Mouse (Mus musculus) MEL (cell line): ENCODE measurements around the gene Rps6ka3. TPM values are rescaled to one million over a fixed set of nuclear protein-coding genes. Genes with fewer than 3 reads are reported as not detected.

ENCODE experiments used
- DNase-seq: peaks from one replicate; pipeline ENCODE4 v3.0.0; 2011; ENCODE audit warnings: low read depth, low spot score
- H3K27ac ChIP-seq: 2 replicates; pipeline ENCODE4 v1.5.1; 2012; ENCODE audit warnings: low read depth, mild to moderate bottlenecking, control low read depth, low read length, moderate library complexity; ENCODE audit not compliant: control insufficient read depth
- H3K27me3 ChIP-seq, 2 experiments: fragments of 150-350 bp in 1 of 2; sonication (generic) in 1 of 2; 2 replicates each; pipeline ENCODE4 v1.6.1; 2012; ENCODE audit warnings: low read length in 2 of 2, mild to moderate bottlenecking in 2 of 2, improper control_type of control experiment in 1 of 2, moderate library complexity in 1 of 2; ENCODE audit not compliant: insufficient read depth in 2 of 2, control insufficient read depth in 1 of 2
- H3K36me3 ChIP-seq, 2 experiments: 2 replicates each; pipeline ENCODE4 v1.6.1; 2012 to 2014; ENCODE audit warnings: low read length in 2 of 2, improper control_type of control experiment in 1 of 2, inconsistent platforms in 1 of 2, mild to moderate bottlenecking in 1 of 2; ENCODE audit not compliant: insufficient read depth in 2 of 2, control insufficient read depth in 1 of 2
- H3K4me1 ChIP-seq, 2 experiments: fragments of 150-350 bp in 1 of 2; sonication (generic) in 1 of 2; 2 replicates each; pipeline ENCODE4 v1.6.1; 2012; ENCODE audit warnings: low read length in 2 of 2, improper control_type of control experiment in 1 of 2, mild to moderate bottlenecking in 1 of 2; ENCODE audit not compliant: insufficient read depth in 2 of 2, control insufficient read depth in 1 of 2
- H3K4me3 ChIP-seq, 2 experiments: fragments of 150-350 bp in 1 of 2; sonication (generic) in 1 of 2; 2 replicates each; pipeline ENCODE4 v1.5.1; 2012; ENCODE audit warnings: low read depth in 2 of 2, low read length in 2 of 2, mild to moderate bottlenecking in 2 of 2, moderate library complexity in 2 of 2, control low read depth in 1 of 2, improper control_type of control experiment in 1 of 2; ENCODE audit not compliant: control insufficient read depth in 1 of 2, insufficient read depth in 1 of 2
- H3K79me2 ChIP-seq: 2 replicates; pipeline ENCODE4 v1.6.1; 2012; ENCODE audit warnings: mild to moderate bottlenecking, low read length, moderate library complexity; ENCODE audit not compliant: control insufficient read depth, poor library complexity, insufficient read depth
- H3K9ac ChIP-seq: 2 replicates; pipeline ENCODE4 v1.6.1; 2012; ENCODE audit warnings: low read depth, mild to moderate bottlenecking, control low read depth, low read length, moderate library complexity; ENCODE audit not compliant: control insufficient read depth, poor library complexity, severe bottlenecking
- H3K9me3 ChIP-seq: fragments of 150-350 bp; sonication (generic); replicated peaks from 2 replicates; pipeline ENCODE4 v1.6.1; 2012; ENCODE audit warnings: mild to moderate bottlenecking, low read length, improper control_type of control experiment, moderate library complexity; ENCODE audit not compliant: insufficient read depth
- CHD1 ChIP-seq: IDR thresholded peaks from 2 replicates; pipeline ENCODE4 v1.6.1; 2012; ENCODE audit warnings: low read depth, mild to moderate bottlenecking, inconsistent platforms, low read length, improper control_type of control experiment
- CTCF ChIP-seq, 3 experiments: IDR thresholded peaks in 2 of 3; conservative IDR thresholded peaks in 1 of 3; 2 replicates each; pipeline ENCODE4 v1.5.1; 2011 to 2012; ENCODE audit warnings: low read length in 3 of 3, low read depth in 2 of 3, mild to moderate bottlenecking in 2 of 3, improper control_type of control experiment in 1 of 3, inconsistent platforms in 1 of 3, mixed read lengths in 1 of 3, moderate library complexity in 1 of 3; ENCODE audit not compliant: control insufficient read depth in 1 of 3, insufficient read depth in 1 of 3, poor library complexity in 1 of 3, severe bottlenecking in 1 of 3
- ELF1 ChIP-seq: IDR thresholded peaks from 2 replicates; pipeline ENCODE4 v1.6.1; 2014; ENCODE audit warnings: low read depth, mild to moderate bottlenecking, inconsistent platforms, low read length, improper control_type of control experiment, moderate library complexity
- EP300 ChIP-seq, 2 experiments: IDR thresholded peaks; 2 replicates each; pipeline ENCODE4 v1.6.1; 2011; ENCODE audit warnings: improper control_type of control experiment in 2 of 2, low read length in 2 of 2, low read depth in 1 of 2, mild to moderate bottlenecking in 1 of 2
- ETS1 ChIP-seq: IDR thresholded peaks from 2 replicates; pipeline ENCODE4 v1.6.1; 2012; ENCODE audit warnings: low read depth, mild to moderate bottlenecking, inconsistent platforms, low read length, improper control_type of control experiment, moderate library complexity
- GABPA ChIP-seq: IDR thresholded peaks from 2 replicates; pipeline ENCODE4 v1.6.1; 2012; ENCODE audit warnings: low read depth, mild to moderate bottlenecking, inconsistent platforms, low read length, improper control_type of control experiment, moderate library complexity
- GATA1 ChIP-seq: IDR thresholded peaks from 2 replicates; pipeline ENCODE4 v1.6.1; 2011; ENCODE audit warnings: low read depth, low read length, improper control_type of control experiment
- HCFC1 ChIP-seq: IDR thresholded peaks from 2 replicates; pipeline ENCODE4 v1.6.1; 2012; ENCODE audit warnings: low read depth, mild to moderate bottlenecking, inconsistent platforms, low read length, improper control_type of control experiment, moderate library complexity
- JUND ChIP-seq: IDR thresholded peaks from 2 replicates; pipeline ENCODE4 v1.6.1; 2011; ENCODE audit warnings: low read depth, mild to moderate bottlenecking, improper control_type of control experiment, low read length
- KAT2A ChIP-seq: conservative IDR thresholded peaks from 2 replicates; pipeline ENCODE4 v1.6.1; 2012; ENCODE audit warnings: low read depth, low read length, improper control_type of control experiment, inconsistent platforms
- MEF2A ChIP-seq: IDR thresholded peaks from 2 replicates; pipeline ENCODE4 v1.6.1; 2014; ENCODE audit warnings: low read depth, mild to moderate bottlenecking, inconsistent platforms, low read length, improper control_type of control experiment; ENCODE audit not compliant: poor library complexity, insufficient replicate concordance, severe bottlenecking; ENCODE audit errors: extremely low read depth
- MXI1 ChIP-seq: IDR thresholded peaks from 2 replicates; pipeline ENCODE4 v1.6.1; 2011; ENCODE audit warnings: mild to moderate bottlenecking, low read depth, low read length, improper control_type of control experiment
- MYB ChIP-seq: IDR thresholded peaks from 2 replicates; pipeline ENCODE4 v1.6.1; 2011; ENCODE audit warnings: mild to moderate bottlenecking, low read depth, low read length, improper control_type of control experiment
- NELFE ChIP-seq: IDR thresholded peaks from 2 replicates; pipeline ENCODE4 v1.6.1; 2011; ENCODE audit warnings: low read depth, low read length, improper control_type of control experiment
- POLR2A ChIP-seq, 2 experiments: IDR thresholded peaks; 2 replicates each; pipeline ENCODE4 v1.6.1; 2011 to 2012; ENCODE audit warnings: low read length in 2 of 2, mild to moderate bottlenecking in 2 of 2, control low read depth in 1 of 2, improper control_type of control experiment in 1 of 2, low read depth in 1 of 2, moderate library complexity in 1 of 2; ENCODE audit not compliant: control insufficient read depth in 1 of 2, insufficient read depth in 1 of 2, poor library complexity in 1 of 2
- POLR2AphosphoS2 ChIP-seq: IDR thresholded peaks from 2 replicates; pipeline ENCODE4 v1.6.1; 2011; ENCODE audit warnings: low read length, improper control_type of control experiment
- POLR2AphosphoS5 ChIP-seq: IDR thresholded peaks from 2 replicates; pipeline ENCODE4 v1.6.1; 2012; ENCODE audit warnings: low read depth, borderline replicate concordance, mild to moderate bottlenecking, inconsistent platforms, low read length, moderate library complexity, mixed read lengths
- RCOR1 ChIP-seq: IDR thresholded peaks from 2 replicates; pipeline ENCODE4 v1.6.1; 2012; ENCODE audit warnings: low read depth, mild to moderate bottlenecking, inconsistent platforms, low read length, improper control_type of control experiment
- SIN3A ChIP-seq: IDR thresholded peaks from 2 replicates; pipeline ENCODE4 v1.6.1; 2012; ENCODE audit warnings: low read length, improper control_type of control experiment, inconsistent platforms
- SMC3 ChIP-seq: IDR thresholded peaks from 2 replicates; pipeline ENCODE4 v1.6.1; 2011; ENCODE audit warnings: low read depth, low read length, improper control_type of control experiment
- TBP ChIP-seq: IDR thresholded peaks from 2 replicates; pipeline ENCODE4 v1.8.0; 2011; ENCODE audit warnings: low read depth, low read length, improper control_type of control experiment
- ZNF384 ChIP-seq: IDR thresholded peaks from 2 replicates; pipeline ENCODE4 v1.6.1; 2012; ENCODE audit warnings: low read depth, mild to moderate bottlenecking, inconsistent platforms, low read length, improper control_type of control experiment
- polyA plus RNA-seq, 2 experiments: library from polyadenylated mRNA; stranded (reverse) in 1 of 2; unstranded in 1 of 2; fragments of >175 nt in 1 of 2; fragments of >200 nt in 1 of 2; gene quantifications; 2 replicates each; pipeline versions ENCODE4 v1.2.1 to v1.2.4; 2012; ENCODE audit warnings: low replicate concordance in 2 of 2, low read depth in 1 of 2; ENCODE audit not compliant: insufficient read length in 2 of 2, insufficient read depth in 1 of 2, missing spikeins in 1 of 2
- total RNA-seq: library from RNA; depleted of rRNA; stranded (reverse); fragments of 300-350 nt; gene quantifications from 2 replicates; pipeline ENCODE4 v1.2.3, GENCODE M21; 2012

Gene Rps6ka3
- total and polyA plus RNA-seq, 3 experiments: 10.9 to 32.7 TPM; not detected in 1

GRCm38 (mm10) chrX:159302349-159303311 is 92.5 kb downstream of the Rps6ka3 start:
- peaks cover 6 to 8% of the 10 kb centered on the region in 2 experiments for H3K4me1 ChIP-seq
- peak overlapping the region; percentile 41 for H3K27ac ChIP-seq
- no peaks in the 10 kb centered on the region for H3K9me3 ChIP-seq
- H3K36me3 ChIP-seq: peaks cover 0 to 19% of the 10 kb centered on the region in 2 experiments; a peak in 3 of 4 replicates
- H3K9ac ChIP-seq: peak overlapping the region; percentile 26
- H3K4me3 ChIP-seq: peak overlapping the region; percentile 47 to 94
- peak; percentile 69 for TF ChIP-seq ETS1
- 0 out of 2 replicates have a peak, but pooled peaks have one; percentile 7 for TF ChIP-seq HCFC1
- no peak for TF ChIP-seq SMC3
- TF ChIP-seq GATA1: peak; percentile 91
- TF ChIP-seq POLR2A (IDR thresholded peaks at IDR 0.05; ENCODE audit: control insufficient read depth in 1 of 2, insufficient read depth in 1 of 2, low read depth in 1 of 2, low read length in 2 of 2, poor library complexity in 1 of 2): no peak
- no peak for TF ChIP-seq NELFE
- 0 out of 2 replicates have a peak, but pooled peaks have one; percentile 51 for TF ChIP-seq MEF2A
- peak; percentile 41; the same call in 1 of the 2 replicates for TF ChIP-seq MXI1
- no peak for TF ChIP-seq POLR2AphosphoS5
- no peak for TF ChIP-seq CTCF (IDR thresholded peaks at IDR 0.05 in 2 of 3, conservative IDR thresholded peaks at IDR 0.05 in 1 of 3; ENCODE audit: control insufficient read depth in 1 of 3, insufficient read depth in 1 of 3, low read depth in 2 of 3, low read length in 3 of 3, poor library complexity in 1 of 3, severe bottlenecking in 1 of 3)
- no peak for TF ChIP-seq POLR2AphosphoS2
- TF ChIP-seq JUND: 0 out of 2 replicates have a peak, but pooled peaks have one; percentile 53
- TF ChIP-seq SIN3A: peak; percentile 58; the same call in 1 of the 2 replicates
- TF ChIP-seq CHD1: no peak
- peak; percentile 67 for TF ChIP-seq RCOR1
- TF ChIP-seq TBP: 0 out of 2 replicates have a peak, but pooled peaks have one; percentile 28
- TF ChIP-seq MYB: no peak
- TF ChIP-seq KAT2A: peak; percentile 30; the same call in 1 of the 2 replicates
- peak; percentile 40 to 69; a peak in 3 of 4 replicates for TF ChIP-seq EP300 (IDR thresholded peaks at IDR 0.05; ENCODE audit: low read depth in 1 of 2, low read length in 2 of 2)
- peak; percentile 89 for TF ChIP-seq ZNF384
- peak; percentile 17; the same call in 1 of the 2 replicates for TF ChIP-seq ELF1
- no peak for TF ChIP-seq GABPA
- H3K79me2 ChIP-seq: no peaks in the 10 kb centered on the region; the same call in 1 of the 2 replicates
- no peaks in the 10 kb centered on the region for H3K27me3 ChIP-seq
- DNase-seq: peak; percentile 78
